Mouse (Mus musculus) midbrain, embryonic 15.5 days (tissue): ENCODE measurements around the gene Ncapg2. TPM values are rescaled to one million over a fixed set of nuclear protein-coding genes. Genes with fewer than 3 reads are reported as not detected.

Source experiments
- ATAC-seq: fragments of 200-750 bp; cut with Nextera tagmentation; replicated peaks from 2 replicates; pipeline ENCODE4 v1.8.0; 2017; ENCODE audit warnings: moderate TSS enrichment
- H3K27ac ChIP-seq: fragments of 300-500 bp; sonication (generic); 2 replicates; pipeline ENCODE4 v1.5.1; 2015; ENCODE audit warnings: mild to moderate bottlenecking, inconsistent platforms
- H3K27me3 ChIP-seq: fragments of 300-500 bp; sonication (generic); replicated peaks from 2 replicates; pipeline ENCODE4 v1.6.1; 2015; ENCODE audit warnings: inconsistent platforms
- H3K36me3 ChIP-seq: fragments of 300-500 bp; sonication (generic); replicated peaks from 2 replicates; pipeline ENCODE4 v1.6.1; 2015; ENCODE audit warnings: inconsistent platforms
- H3K4me1 ChIP-seq: fragments of 300-500 bp; sonication (generic); 2 replicates; pipeline ENCODE4 v1.6.1; 2015; ENCODE audit warnings: inconsistent platforms
- H3K4me2 ChIP-seq: fragments of 300-500 bp; sonication (generic); 2 replicates; pipeline ENCODE4 v1.6.1; 2015; ENCODE audit warnings: inconsistent platforms, mild to moderate bottlenecking, moderate library complexity
- H3K4me3 ChIP-seq: fragments of 300-500 bp; sonication (generic); 2 replicates; pipeline ENCODE4 v1.5.1; 2015; ENCODE audit warnings: mild to moderate bottlenecking, inconsistent platforms
- H3K9ac ChIP-seq: fragments of 300-500 bp; sonication (generic); 2 replicates; pipeline ENCODE4 v1.6.1; 2015; ENCODE audit warnings: mild to moderate bottlenecking, inconsistent platforms
- H3K9me3 ChIP-seq: fragments of 300-500 bp; sonication (generic); 2 replicates; pipeline ENCODE4 v1.6.1; 2016; ENCODE audit warnings: inconsistent platforms
- WGBS: fragments of 180-500 bp; shearing (Covaris S2); methylation state at CpG from one replicate; pipeline ENCODE4 v1.1.7; 2015; ENCODE audit warnings: mixed read lengths; 5-methylcytosine and 5-hydroxymethylcytosine counted together
- polyA plus RNA-seq: library from polyadenylated mRNA; unstranded; fragments of >200 nt; fragmentation: Nextera tagmentation; extraction: Ambion mirVana; gene quantifications from 2 replicates; pipeline ENCODE4 v1.2.1, GENCODE M21; 2015

Ncapg2 gene
- 8.0 TPM in 2 replicates for polyA plus RNA-seq

GRCm38 (mm10) chr12:116405045-116405835, at the start of gene Ncapg2:
Gene Ncapg2, plus strand, starts transcription at chr12:116405402.
- H3K4me3 ChIP-seq: peak within 1 kb of the TSS; percentile 71
- peaks cover 7% of the 10 kb centered on the region; the same call in 1 of the 2 replicates for H3K9me3 ChIP-seq
- ATAC-seq: peak; percentile 99
- peaks cover 8% of the 10 kb centered on the region for H3K4me1 ChIP-seq
- WGBS: under 1% methylated on average over 72 of the region's 72 CpGs
- H3K4me2 ChIP-seq: peak within 1 kb of the TSS; percentile 97
- peak within 1 kb of the TSS; percentile 48 for H3K9ac ChIP-seq
- H3K27ac ChIP-seq: peak within 1 kb of the TSS; percentile 59
- H3K36me3 ChIP-seq: no peaks in the 10 kb centered on the region
- no peaks in the 10 kb centered on the region for H3K27me3 ChIP-seq

GRCm38 (mm10) chr12:116362091-116362490, 43.1 kb upstream of the Ncapg2 start:
- Histone ChIP-seq H3K36me3 (peaks cover 20% of the 10 kb centered on the region), H3K27ac (no peak overlapping the region), H3K4me2 (no peak overlapping the region), H3K4me3 (no peak overlapping the region), H3K27me3 (no peaks in the 10 kb centered on the region), H3K9ac (no peak overlapping the region), H3K4me1 (no peaks in the 10 kb centered on the region), H3K9me3 (no peaks in the 10 kb centered on the region)
- no peak for ATAC-seq

DNA sequence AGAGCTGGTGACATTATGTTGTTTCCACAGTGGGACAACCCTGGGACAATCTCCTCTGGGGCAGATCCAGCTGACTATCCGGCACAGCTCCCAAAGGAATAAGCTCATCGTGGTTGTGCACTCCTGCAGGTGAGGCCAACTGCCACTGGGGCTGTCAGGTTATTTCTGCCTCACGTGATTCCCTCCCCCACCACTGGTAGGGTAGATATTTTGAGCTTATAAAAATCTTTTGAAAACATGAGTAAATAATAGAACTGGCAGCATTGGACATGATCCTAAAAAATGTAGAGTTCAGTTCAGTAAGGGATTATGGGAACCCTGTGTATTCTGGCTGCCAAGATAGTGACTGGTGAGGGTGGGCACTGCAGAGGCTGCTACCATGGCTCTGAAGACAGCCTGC, 38.3 kb upstream of the Ncapg2 start:
- whole genome bisulfite sequencing: 90% methylated on average over 3 of the region's 3 CpGs
- Histone ChIP-seq H3K9ac (no peak overlapping the region), H3K27ac (no peak overlapping the region), H3K27me3 (no peaks in the 10 kb centered on the region), H3K9me3 (no peaks in the 10 kb centered on the region), H3K36me3 (peaks cover 17% of the 10 kb centered on the region), H3K4me2 (no peak overlapping the region), H3K4me1 (no peaks in the 10 kb centered on the region), H3K4me3 (no peak overlapping the region)
- no peak for ATAC-seq

DNA sequence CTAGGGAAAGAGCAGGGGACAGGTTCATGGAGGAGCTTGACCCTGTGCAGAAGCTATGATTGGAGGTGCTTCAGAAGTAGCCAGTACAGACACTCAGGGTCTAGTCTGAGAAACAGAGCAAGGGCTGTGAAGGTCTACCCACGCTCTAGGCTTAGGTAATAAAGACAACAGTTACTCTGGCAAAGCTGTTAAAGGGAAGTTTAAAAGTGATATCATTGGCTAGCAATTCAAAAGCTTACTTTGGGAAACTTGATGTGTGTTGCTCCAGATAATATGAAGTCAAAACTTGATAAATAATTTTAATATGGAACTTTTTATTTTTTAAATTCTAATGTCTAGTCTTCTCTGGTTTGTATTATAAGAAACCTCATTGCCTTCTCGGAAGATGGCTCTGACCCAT, 37.9 kb upstream of the Ncapg2 start:
- no peak overlapping the region for H3K4me3 ChIP-seq
- ATAC-seq: no peak
- no peaks in the 10 kb centered on the region for H3K9me3 ChIP-seq
- no peak overlapping the region for H3K9ac ChIP-seq
- no peak overlapping the region for H3K27ac ChIP-seq
- H3K4me2 ChIP-seq: no peak overlapping the region
- peaks cover 17% of the 10 kb centered on the region for H3K36me3 ChIP-seq
- WGBS: 99% methylated on average over 2 of the region's 2 CpGs
- H3K27me3 ChIP-seq: no peaks in the 10 kb centered on the region
- no peaks in the 10 kb centered on the region for H3K4me1 ChIP-seq

- no peaks in the 10 kb centered on the region for H3K9me3 ChIP-seq
- H3K27me3 ChIP-seq: no peaks in the 10 kb centered on the region
- H3K9ac ChIP-seq: no peak overlapping the region
- H3K4me2 ChIP-seq: no peak overlapping the region
- no peak for ATAC-seq
- H3K36me3 ChIP-seq: peaks cover 18% of the 10 kb centered on the region
- no peak overlapping the region for H3K4me3 ChIP-seq
- H3K27ac ChIP-seq: no peak overlapping the region
- no peaks in the 10 kb centered on the region for H3K4me1 ChIP-seq
- WGBS: 91% methylated on average over 2 of the region's 2 CpGs
Measured at GRCm38 (mm10) chr12:116368857-116369256, 36.3 kb upstream of the Ncapg2 start.

DNA sequence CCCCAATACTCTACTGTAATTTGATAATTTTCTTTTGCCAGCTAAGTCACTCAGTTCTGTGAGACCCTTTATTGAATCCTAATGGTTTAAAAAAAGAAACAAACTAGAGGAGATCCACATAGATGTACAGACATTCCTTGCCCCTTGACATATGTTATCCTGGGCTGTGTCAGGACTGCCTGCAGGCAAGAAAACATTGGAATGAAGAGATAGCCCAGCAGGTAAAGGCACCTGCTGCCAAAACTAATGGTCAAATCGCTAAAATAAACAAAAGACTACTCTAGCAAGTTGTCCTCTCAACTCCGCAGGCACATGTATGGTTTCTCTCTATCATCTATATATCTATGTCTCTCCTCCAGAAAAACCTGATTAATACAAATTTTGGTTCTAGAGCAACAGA, 22.1 kb upstream of the Ncapg2 start:
- H3K4me3 ChIP-seq: no peak overlapping the region
- H3K36me3 ChIP-seq: no peaks in the 10 kb centered on the region; the same call in 1 of the 2 replicates
- H3K9ac ChIP-seq: no peak overlapping the region
- H3K4me1 ChIP-seq: no peaks in the 10 kb centered on the region
- no peak overlapping the region for H3K27ac ChIP-seq
- WGBS: 82% methylated on average over 2 of the region's 2 CpGs
- no peaks in the 10 kb centered on the region for H3K9me3 ChIP-seq
- no peak for ATAC-seq
- no peak overlapping the region for H3K4me2 ChIP-seq
- H3K27me3 ChIP-seq: no peaks in the 10 kb centered on the region

GRCm38 (mm10) chr12:116383995-116384394, 21.2 kb upstream of the Ncapg2 start:
- Histone ChIP-seq H3K27ac (no peak overlapping the region), H3K27me3 (no peaks in the 10 kb centered on the region), H3K4me2 (no peak overlapping the region), H3K4me1 (no peaks in the 10 kb centered on the region), H3K9ac (no peak overlapping the region), H3K9me3 (no peaks in the 10 kb centered on the region), H3K36me3 (no peaks in the 10 kb centered on the region), H3K4me3 (no peak overlapping the region)
- ATAC-seq: no peak

DNA sequence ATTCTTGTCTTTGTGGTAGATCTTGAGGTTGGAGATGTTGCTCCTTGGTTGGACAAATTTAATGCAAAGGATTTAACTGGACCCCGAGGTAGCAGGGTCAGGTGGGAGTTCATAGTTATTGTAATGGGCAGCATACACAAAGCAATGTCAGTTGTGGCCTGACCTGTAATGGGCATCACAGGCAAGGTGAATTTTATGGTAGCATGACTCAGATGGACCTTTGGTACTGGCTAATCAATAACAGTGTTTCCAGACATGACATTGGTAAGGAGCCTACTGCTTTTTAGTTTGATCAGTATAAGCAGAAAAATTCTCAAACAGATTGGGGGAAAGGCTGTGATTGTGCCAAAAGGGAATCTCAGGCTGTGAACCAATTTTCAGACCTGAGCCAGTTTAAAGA, 18.4 kb upstream of the Ncapg2 start:
- ATAC-seq: no peak
- H3K4me3 ChIP-seq: no peak overlapping the region
- no peak overlapping the region for H3K27ac ChIP-seq
- H3K4me2 ChIP-seq: no peak overlapping the region
- H3K9me3 ChIP-seq: no peaks in the 10 kb centered on the region
- H3K9ac ChIP-seq: no peak overlapping the region
- no peaks in the 10 kb centered on the region for H3K27me3 ChIP-seq
- H3K36me3 ChIP-seq: no peaks in the 10 kb centered on the region
- no peaks in the 10 kb centered on the region for H3K4me1 ChIP-seq
- WGBS: 87% methylated on average over 1 of the region's 1 CpGs

DNA sequence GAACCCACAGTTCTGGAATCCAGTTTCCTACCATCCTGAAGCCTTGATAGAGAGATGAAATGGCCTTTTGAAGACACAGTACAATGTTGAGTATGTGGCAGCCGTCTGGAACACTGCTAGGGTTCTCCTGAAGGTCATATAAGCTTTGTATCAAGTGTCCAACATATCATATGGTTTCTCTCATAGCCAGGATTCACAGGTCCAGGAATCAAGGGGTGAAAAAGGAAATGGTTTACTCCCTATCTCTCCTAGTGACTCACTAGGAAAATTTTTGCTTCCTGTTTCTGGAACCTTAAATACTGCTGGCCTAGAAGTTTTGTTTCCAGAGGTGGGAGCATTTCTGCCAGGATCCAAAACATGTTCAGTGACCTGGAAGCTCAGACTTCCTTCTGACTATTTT, 15.3 kb upstream of the Ncapg2 start:
- no peak overlapping the region for H3K4me2 ChIP-seq
- no peaks in the 10 kb centered on the region for H3K27me3 ChIP-seq
- no peaks in the 10 kb centered on the region for H3K4me1 ChIP-seq
- no peak for ATAC-seq
- no peak overlapping the region for H3K27ac ChIP-seq
- no peaks in the 10 kb centered on the region for H3K9me3 ChIP-seq
- H3K36me3 ChIP-seq: no peaks in the 10 kb centered on the region
- H3K9ac ChIP-seq: no peak overlapping the region
- 47% methylated on average over 1 of the region's 1 CpGs for WGBS
- no peak overlapping the region for H3K4me3 ChIP-seq

- ATAC-seq: no peak
- WGBS: 73% methylated on average over 2 of the region's 2 CpGs
- H3K4me3 ChIP-seq: no peak overlapping the region
Measured at GRCm38 (mm10) chr12:116394327-116394726, 10.9 kb upstream of the Ncapg2 start.

GRCm38 (mm10) chr12:116395312-116395711, 9.9 kb upstream of the Ncapg2 start:
- Histone ChIP-seq H3K9ac (no peak overlapping the region), H3K4me2 (no peak overlapping the region), H3K27me3 (no peaks in the 10 kb centered on the region), H3K4me3 (no peak overlapping the region), H3K36me3 (no peaks in the 10 kb centered on the region), H3K4me1 (no peaks in the 10 kb centered on the region), H3K9me3 (no peaks in the 10 kb centered on the region), H3K27ac (no peak overlapping the region)
- WGBS: 90% methylated on average over 2 of the region's 2 CpGs
- no peak for ATAC-seq

More at GRCm38 (mm10) chr12:116394327-116394726, 10.9 kb upstream of the Ncapg2 start:
- Histone ChIP-seq H3K4me2 (no peak overlapping the region), H3K27me3 (no peaks in the 10 kb centered on the region), H3K9ac (no peak overlapping the region), H3K27ac (no peak overlapping the region), H3K36me3 (no peaks in the 10 kb centered on the region), H3K4me1 (no peaks in the 10 kb centered on the region), H3K9me3 (no peaks in the 10 kb centered on the region)

GRCm38 (mm10) chr12:116396072-116396695, 9.0 kb upstream of the Ncapg2 start:
- Histone ChIP-seq H3K9me3 (no peaks in the 10 kb centered on the region), H3K27me3 (no peaks in the 10 kb centered on the region), H3K4me2 (no peak overlapping the region), H3K4me1 (no peaks in the 10 kb centered on the region), H3K4me3 (no peak overlapping the region), H3K9ac (no peak overlapping the region), H3K27ac (no peak overlapping the region), H3K36me3 (no peaks in the 10 kb centered on the region)
- 67% methylated on average over 2 of the region's 2 CpGs for WGBS
- ATAC-seq: no peak
